7 mouse cellular contexts compared by ENCODE assay signal in the genomic region with DNA sequence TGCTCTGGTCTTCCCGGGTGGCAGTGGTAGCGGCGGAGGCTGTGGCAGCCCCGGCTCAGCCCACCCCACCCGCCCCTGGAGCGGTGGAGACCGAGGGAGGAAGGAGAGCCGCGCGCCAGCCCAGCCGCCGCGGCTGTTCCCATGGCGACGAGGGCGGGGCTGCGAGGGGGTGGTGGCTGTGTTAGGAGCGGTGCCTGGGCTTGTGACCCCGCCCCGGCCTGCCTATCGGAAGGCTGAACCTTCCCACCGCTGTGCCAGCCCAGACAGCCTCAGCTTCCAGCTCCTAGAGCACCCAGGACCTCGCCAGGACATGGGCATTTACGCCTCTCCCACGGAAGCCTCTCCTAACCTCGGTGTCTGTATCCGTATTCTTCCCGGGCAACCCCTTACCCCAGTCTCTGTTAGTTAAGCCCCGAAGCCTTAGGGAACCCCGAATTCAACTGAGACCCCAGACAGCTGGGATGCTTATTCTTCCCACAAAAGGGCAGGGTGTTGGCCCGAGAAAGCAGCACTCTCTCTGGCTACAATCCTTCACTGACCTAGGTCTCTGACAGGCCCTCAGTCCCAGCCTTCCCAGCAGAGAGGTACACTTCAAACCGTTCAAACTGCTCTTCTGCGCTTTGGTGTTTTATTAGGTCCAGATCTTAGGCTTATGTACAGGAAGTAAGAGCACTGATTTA. TPM values are rescaled to one million over a fixed set of nuclear protein-coding genes. Genes with fewer than 3 reads are reported as not detected.
A peak's percentile ranks its signal among the peaks of the same experiment; 100 is the strongest.
DNase-seq lines count a peak whose midpoint lies in the region; ATAC-seq lines count a peak whose summit lies in the region.

Gene Ctxn1, minus strand, starts transcription at position 150 of the 680 bp plus-strand sequence.

- H3K36me3 ChIP-seq in embryonic facial prominence, embryonic 10.5 days (replicated peaks), result peaks cover 86% of the 10 kb centered on the region
- H3K36me3 ChIP-seq in limb, embryonic 11.5 days (ENCODE audit: control insufficient read depth, insufficient read depth, low read length), result peaks cover 8% of the 10 kb centered on the region
- H3K36me3 ChIP-seq in midbrain, embryonic 14.5 days (ENCODE audit: control insufficient read depth, insufficient read depth, low read length), result peaks cover 81% of the 10 kb centered on the region

- 7% methylated on average over 33 of the region's 33 CpGs for WGBS in embryonic facial prominence, embryonic 10.5 days
- WGBS in limb, embryonic 11.5 days, result 7% methylated on average over 28 of the region's 33 CpGs
- 8% methylated on average over 26 of the region's 33 CpGs for WGBS in midbrain, embryonic 14.5 days

- H3K27me3 ChIP-seq in embryonic facial prominence, embryonic 10.5 days (replicated peaks; ENCODE audit: low read depth, poor library complexity, severe bottlenecking), result no peaks in the 10 kb centered on the region
- no peaks in the 10 kb centered on the region for H3K27me3 ChIP-seq in limb, embryonic 11.5 days (ENCODE audit: control insufficient read depth, insufficient read depth, low read length)
- H3K27me3 ChIP-seq in midbrain, embryonic 14.5 days (ENCODE audit: control insufficient read depth, insufficient read depth, low read length), result no peaks in the 10 kb centered on the region

- H3K27ac ChIP-seq in embryonic facial prominence, embryonic 10.5 days (replicated peaks), result peak within 1 kb of the TSS; percentile 98
- H3K27ac ChIP-seq in limb, embryonic 11.5 days (replicated peaks; ENCODE audit: low read depth, low read length), result peak within 1 kb of the TSS; percentile 87
- peak within 1 kb of the TSS; percentile 96 for H3K27ac ChIP-seq in midbrain, embryonic 14.5 days (replicated peaks; ENCODE audit: low read depth, low read length)

- peak; percentile 88 for ATAC-seq in granulocyte monocyte progenitor cell, adult 5-6 weeks (replicated peaks; ENCODE audit: poor library complexity, severe bottlenecking)
- peak; percentile 91 for ATAC-seq in limb, embryonic 11.5 days (ENCODE audit: insufficient number of reproducible peaks, low FRiP score, low TSS enrichment, low read depth)
- peak; percentile 92 for ATAC-seq in midbrain, embryonic 14.5 days (ENCODE audit: low FRiP score, low TSS enrichment)

- H3K9me3 ChIP-seq in embryonic facial prominence, embryonic 10.5 days, result no peaks in the 10 kb centered on the region
- no peaks in the 10 kb centered on the region; the same call in 1 of the 2 replicates for H3K9me3 ChIP-seq in limb, embryonic 11.5 days (ENCODE audit: control insufficient read depth, low read length)
- H3K9me3 ChIP-seq in midbrain, embryonic 14.5 days (ENCODE audit: control insufficient read depth, low read length), result no peaks in the 10 kb centered on the region

- peak within 1 kb of the TSS; percentile 94 for H3K9ac ChIP-seq in limb, embryonic 11.5 days (ENCODE audit: low read length)
- peak within 1 kb of the TSS; percentile 98 for H3K9ac ChIP-seq in midbrain, embryonic 14.5 days (replicated peaks; ENCODE audit: low read length)

- peak; percentile 99 for DNase-seq in adrenal gland, postnatal 25 days
- peak; percentile 98 for DNase-seq in embryonic facial prominence, embryonic 10.5 days (ENCODE audit: low spot score)
- DNase-seq in kidney, adult 11 months, result peak; percentile 93
- peak; percentile 98 for DNase-seq in limb, embryonic 11.5 days (ENCODE audit: low spot score)
- peak; percentile 96 for DNase-seq in midbrain, embryonic 14.5 days
- DNase-seq in spleen, adult 12 weeks (ENCODE audit: low spot score), result peak; percentile 92

- peak within 1 kb of the TSS; percentile 93 for H3K4me3 ChIP-seq in embryonic facial prominence, embryonic 10.5 days
- H3K4me3 ChIP-seq in limb, embryonic 11.5 days (ENCODE audit: low read depth, low read length), result peak within 1 kb of the TSS; percentile 89
- peak within 1 kb of the TSS; percentile 88 for H3K4me3 ChIP-seq in midbrain, embryonic 14.5 days (replicated peaks; ENCODE audit: low read depth, low read length)

- H3K4me1 ChIP-seq in embryonic facial prominence, embryonic 10.5 days, result peaks cover 30% of the 10 kb centered on the region
- H3K4me1 ChIP-seq in limb, embryonic 11.5 days (ENCODE audit: control insufficient read depth, insufficient read depth, low read length), result peaks cover 14% of the 10 kb centered on the region; the same call in 1 of the 2 replicates
- peaks cover 20% of the 10 kb centered on the region for H3K4me1 ChIP-seq in midbrain, embryonic 14.5 days (ENCODE audit: control insufficient read depth, insufficient read depth, low read length)

- peak within 1 kb of the TSS; percentile 48 for H3K4me2 ChIP-seq in limb, embryonic 11.5 days (ENCODE audit: low read depth, severe bottlenecking)
- H3K4me2 ChIP-seq in midbrain, embryonic 14.5 days (ENCODE audit: low read length), result peak within 1 kb of the TSS; percentile 81

RNA-seq across cellular contexts. Expression of gene Ctxn1, which starts in this region (rescaled TPM):
- 8.0 and 8.6 TPM in 2 replicates for total RNA-seq in adrenal gland, postnatal 25 days (2021)
- 121 and 134 TPM in 2 replicates for polyA plus RNA-seq in embryonic facial prominence, embryonic 10.5 days (2016; fragmentation: Nextera tagmentation; extraction: Ambion mirVana)
- total RNA-seq in granulocyte monocyte progenitor cell, adult 5-6 weeks (2014; fragmentation: Nextera tagmentation), result 3.8 and 3.9 TPM in 2 replicates
- 0.60 TPM in 1 of 2 replicates, not detected in the other for total RNA-seq in granulocyte monocyte progenitor cell, adult 5-6 weeks (2017)
- 97.6 and 106 TPM in 2 replicates for polyA plus RNA-seq in limb, embryonic 11.5 days (2014; fragmentation: Nextera tagmentation; extraction: Ambion mirVana)
- polyA plus RNA-seq in midbrain, embryonic 14.5 days (2014; fragmentation: Nextera tagmentation; extraction: Ambion mirVana), result 210 and 240 TPM in 2 replicates

Comparison
In these comparisons a context has a peak if more than half of its experiments do, and no peak if none do; other contexts are left out.
1. Peak in every context shown above with its lines: DNase-seq, ATAC-seq, H3K4me3 ChIP-seq and H3K27ac ChIP-seq.